21 mouse cellular contexts compared by ENCODE assay signal in the genomic region with DNA sequence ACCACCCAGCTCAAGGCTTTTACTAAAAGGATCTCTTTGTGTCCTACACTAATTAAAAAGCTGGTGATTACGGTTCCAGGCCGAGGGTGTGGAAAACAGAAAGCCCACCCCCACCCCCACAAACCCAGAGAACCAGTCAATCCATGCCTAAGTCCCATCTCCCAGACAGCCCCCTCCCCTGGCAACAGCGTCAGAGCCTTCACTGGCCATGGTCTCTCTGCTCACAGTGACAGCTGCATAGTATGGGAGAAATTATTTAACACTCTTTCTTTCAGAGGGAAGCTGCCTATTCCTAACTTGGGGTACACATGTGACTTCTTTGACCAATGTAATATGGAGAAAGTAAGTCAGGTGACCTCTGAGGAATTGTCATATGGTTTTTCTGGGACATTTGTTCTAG.
"Had no signal": no experiment of that assay in that cellular context is flagged by ENCODE, and none has a peak within 500 bp of the region (broad histone marks: within the 10 kb centered on the region; RNA-seq: fewer than 3 reads in every experiment).

No protein-coding gene starts in this region.

- H3K4me3 ChIP-seq: heart, embryonic 10.5 days; heart, embryonic 12.5 days; hindbrain, embryonic 12.5 days; intestine, embryonic 15.5 days; layer of hippocampus, adult 2 months; left cerebral cortex, adult 2 months; limb, embryonic 10.5 days; limb, embryonic 12.5 days; liver, embryonic 13.5 days had no signal

- DNase-seq: gastrocnemius, postnatal 14 days; gastrocnemius, postnatal 36 days; heart, adult 18-20 months; heart, postnatal 10 days; heart, postnatal 36 days; kidney, adult 18-20 months; kidney, adult 8-10 months; kidney, postnatal 10 days; kidney, postnatal 25 days; kidney, postnatal 4 days; liver; liver, embryonic 13.5 days had no signal

- H3K9me3 ChIP-seq: heart, embryonic 10.5 days; heart, embryonic 12.5 days; hindbrain, embryonic 12.5 days; intestine, embryonic 15.5 days; limb, embryonic 10.5 days; limb, embryonic 12.5 days; liver, embryonic 13.5 days had no signal

- H3K27ac ChIP-seq: heart, embryonic 10.5 days; hindbrain, embryonic 12.5 days; hindbrain, embryonic 14.5 days; intestine, embryonic 15.5 days; layer of hippocampus, adult 2 months; left cerebral cortex, adult 2 months; limb, embryonic 10.5 days; limb, embryonic 12.5 days; liver, embryonic 13.5 days had no signal

- H3K36me3 ChIP-seq: heart, embryonic 10.5 days; heart, embryonic 12.5 days; hindbrain, embryonic 12.5 days; intestine, embryonic 15.5 days; limb, embryonic 10.5 days; limb, embryonic 12.5 days; liver, embryonic 13.5 days had no signal

- H3K27me3 ChIP-seq: heart, embryonic 12.5 days; hindbrain, embryonic 12.5 days; intestine, embryonic 15.5 days; limb, embryonic 12.5 days; liver, embryonic 13.5 days had no signal

- H3K4me1 ChIP-seq: heart, embryonic 10.5 days; heart, embryonic 12.5 days; intestine, embryonic 15.5 days; liver, embryonic 13.5 days had no signal
